Mouse (Mus musculus): ENCODE measurements around the gene Kmt2b.

Gene Kmt2b

GRCm38 (mm10) chr7:30540572-30540971 lies 48.0 kb downstream of the Kmt2b start:
- DNase-seq (ENCODE audit: low read depth, low spot score) = no peak

- DNase-seq (ENCODE audit: low read depth, low spot score) = peak; percentile 98
These were observed 53.6 kb downstream of the Kmt2b start, which contains the start of gene Arhgap33 for GRCm38 (mm10) chr7:30534633-30535577. TSS of gene Arhgap33 (minus strand) at chr7:30535060.

- DNase-seq (ENCODE audit: low read depth, low spot score) = no peak
These were observed 54.4 kb downstream of the Kmt2b start for GRCm38 (mm10) chr7:30533941-30534632.

DNA sequence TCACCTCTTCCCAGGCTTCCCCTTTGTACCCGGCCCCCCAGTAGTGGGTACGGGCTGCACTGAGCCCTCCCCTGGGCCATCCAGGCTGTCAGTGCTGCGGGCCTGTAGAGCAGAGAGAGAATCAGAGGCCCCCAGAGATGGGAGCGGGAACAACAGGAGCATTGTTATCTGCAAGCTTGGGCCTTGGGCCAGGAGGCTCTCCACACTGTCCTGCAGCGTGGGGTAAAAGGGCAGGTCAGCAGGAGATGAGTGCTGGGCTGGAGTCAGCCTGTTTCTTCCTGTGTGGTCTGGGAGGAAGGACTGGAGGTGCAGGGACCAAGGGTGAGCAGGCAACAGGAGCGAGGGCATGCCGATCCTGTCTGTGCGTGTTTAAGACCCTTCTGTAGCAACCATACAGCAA lies 55.6 kb downstream of the Kmt2b start:
- no peak for DNase-seq (ENCODE audit: low read depth, low spot score)

- no peak for DNase-seq (ENCODE audit: low read depth, low spot score)
These were observed 57.2 kb downstream of the Kmt2b start for GRCm38 (mm10) chr7:30531291-30531815.

GRCm38 (mm10) chr7:30526981-30527380 lies 61.5 kb downstream of the Kmt2b start:
- no peak for DNase-seq (ENCODE audit: low read depth, low spot score)

DNA sequence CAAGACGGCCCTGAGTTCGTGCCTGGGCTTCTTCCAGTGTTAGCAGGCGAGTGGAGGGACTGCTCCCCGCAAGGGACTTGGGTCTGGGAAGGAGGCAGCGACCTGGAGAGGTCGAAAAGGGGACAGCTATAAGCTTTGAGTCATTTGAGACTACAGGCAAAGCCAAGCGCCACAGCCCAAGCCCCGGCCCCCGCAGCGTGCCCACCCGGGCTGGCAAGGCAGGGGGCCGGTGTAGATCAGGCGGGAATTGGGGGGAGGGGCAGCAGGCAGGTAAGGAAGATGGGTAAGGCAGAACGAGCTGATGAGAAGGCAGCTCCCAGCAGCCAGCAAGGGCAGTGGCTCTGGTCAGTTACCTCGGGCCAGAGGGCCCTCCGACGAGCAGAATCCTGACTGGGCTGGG lies 62.1 kb downstream of the Kmt2b start:
- DNase-seq (ENCODE audit: low read depth, low spot score) = no peak

DNA sequence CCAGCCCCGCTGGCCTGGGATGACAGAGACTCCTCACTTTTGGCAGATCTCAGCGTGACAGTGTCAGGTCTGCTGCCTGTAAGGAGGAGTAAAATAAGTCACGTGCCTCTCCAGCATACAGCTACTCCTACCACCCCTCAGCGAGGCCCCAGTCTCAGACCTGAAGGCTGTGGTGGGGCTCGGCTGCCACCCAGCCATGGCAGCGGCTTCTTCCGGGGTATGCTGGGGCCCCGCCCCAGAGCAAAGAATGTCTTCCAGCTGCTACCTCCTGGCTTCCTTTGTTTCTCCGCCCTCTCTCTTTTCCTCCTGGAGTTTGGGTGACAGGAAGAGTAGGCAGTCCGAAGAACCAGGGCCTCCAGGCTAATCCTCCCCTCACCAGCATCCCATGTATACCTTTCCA lies 62.6 kb downstream of the Kmt2b start:
- no peak for DNase-seq (ENCODE audit: low read depth, low spot score)

- DNase-seq (ENCODE audit: low read depth, low spot score) = no peak
These were observed 64.0 kb downstream of the Kmt2b start for GRCm38 (mm10) chr7:30524487-30524886.

GRCm38 (mm10) chr7:30522871-30523270 lies 65.7 kb downstream of the Kmt2b start:
- no peak for DNase-seq (ENCODE audit: low read depth, low spot score)

DNA sequence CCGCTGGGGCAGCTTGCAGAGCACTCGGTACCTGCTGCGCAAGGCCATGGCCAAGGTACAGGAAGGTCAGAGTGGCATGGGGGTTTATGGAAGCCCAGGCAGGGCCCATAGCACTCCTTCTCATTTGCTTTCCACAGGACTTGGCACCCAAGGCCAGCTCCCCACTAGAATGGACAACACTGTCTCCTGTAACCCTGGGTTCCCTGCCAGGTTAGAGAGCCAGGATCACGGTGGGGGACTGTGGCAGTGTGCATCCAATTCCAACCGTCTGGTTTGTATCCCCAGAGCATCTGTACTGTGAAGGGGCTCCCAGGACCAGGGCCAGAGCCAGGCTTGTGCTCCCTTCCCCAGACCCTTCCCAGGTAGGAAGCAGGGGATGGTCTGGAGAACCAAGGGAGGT lies 67.7 kb downstream of the Kmt2b start:
- DNase-seq (ENCODE audit: low read depth, low spot score) = no peak

GRCm38 (mm10) chr7:30520396-30520795 lies 68.1 kb downstream of the Kmt2b start:
- no peak for DNase-seq (ENCODE audit: low read depth, low spot score)

Data from c-Kit-negative CD71-positive TER-119-positive erythroid progenitor cells, embryonic 14.5 days (primary cell).